8 mouse cellular contexts compared by ENCODE assay signal in the genomic region with DNA sequence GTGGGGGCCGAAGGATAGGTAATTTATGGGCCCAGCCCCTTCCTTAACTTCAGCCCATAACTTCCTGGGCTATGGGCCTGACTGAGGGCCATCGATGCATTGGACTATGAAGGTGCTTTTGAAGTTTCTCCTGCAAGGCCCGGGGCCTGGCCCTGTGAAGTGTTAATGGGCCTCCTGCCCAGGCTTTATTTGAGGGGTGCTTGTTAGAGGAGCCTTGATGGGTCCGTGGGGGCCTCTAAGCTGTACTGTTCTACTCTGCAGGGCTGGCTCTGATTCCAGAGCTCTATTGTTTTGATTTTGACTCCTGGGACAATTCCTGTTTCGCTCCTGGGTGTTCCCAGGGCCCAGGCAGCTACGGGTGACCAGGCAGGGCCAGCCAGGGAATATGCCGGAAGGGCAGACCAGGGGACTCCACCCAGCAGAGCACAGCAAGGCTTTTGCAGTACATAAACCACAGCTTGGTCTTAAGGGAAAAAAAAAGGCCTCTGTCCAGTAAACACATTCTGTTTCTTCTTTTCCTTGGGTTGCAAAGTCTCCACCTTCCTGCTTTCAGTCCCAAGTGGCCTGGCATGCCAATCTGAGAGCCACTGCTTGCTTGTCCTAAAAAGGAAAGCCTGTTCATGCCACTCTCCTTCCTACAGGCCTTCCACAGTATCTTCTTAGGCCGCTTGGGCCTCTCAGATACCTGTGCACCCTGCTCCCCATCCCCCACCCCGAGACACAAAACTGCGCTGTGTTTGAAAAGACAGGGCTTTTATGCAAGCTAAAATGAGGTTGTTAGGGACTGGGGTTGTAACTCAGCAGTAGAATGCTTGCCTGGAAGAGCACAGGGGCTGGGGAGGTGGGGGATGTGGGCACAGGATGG. TPM values are rescaled to one million over a fixed set of nuclear protein-coding genes. Genes with fewer than 3 reads are reported as not detected.
A peak's percentile ranks its signal among the peaks of the same experiment; 100 is the strongest.
DNase-seq lines count a peak whose midpoint lies in the region; ATAC-seq and TF ChIP-seq lines count a peak whose summit lies in the region.

No protein-coding gene starts in this region.

- H3K9ac ChIP-seq in liver, embryonic 11.5 days (ENCODE audit: low read depth, low read length), result no peak overlapping the region
- H3K9ac ChIP-seq in liver, postnatal 0 days (replicated peaks), result no peak overlapping the region
- H3K9ac ChIP-seq in heart, embryonic 11.5 days (ENCODE audit: low read depth, low read length), result no peak overlapping the region

- peaks cover 33% of the 10 kb centered on the region for H3K4me1 ChIP-seq in liver, embryonic 11.5 days (replicated peaks; ENCODE audit: control insufficient read depth, insufficient read depth, low read length)
- H3K4me1 ChIP-seq in liver, postnatal 0 days (ENCODE audit: insufficient read depth), result no peaks in the 10 kb centered on the region
- peaks cover 25% of the 10 kb centered on the region for H3K4me1 ChIP-seq in heart, embryonic 11.5 days (ENCODE audit: control insufficient read depth, insufficient read depth, low read length)

- TF ChIP-seq EP300 in liver, postnatal 0 days (IDR thresholded peaks at IDR 0.05; ENCODE audit: low read depth), result no peak

- H3K27me3 ChIP-seq in liver, embryonic 11.5 days (replicated peaks; ENCODE audit: control insufficient read depth, insufficient read depth, low read length), result no peaks in the 10 kb centered on the region
- no peaks in the 10 kb centered on the region for H3K27me3 ChIP-seq in liver, postnatal 0 days (ENCODE audit: insufficient read depth, low read length)
- H3K27me3 ChIP-seq in heart, embryonic 11.5 days (ENCODE audit: control insufficient read depth, insufficient read depth, low read length), result peaks cover 4% of the 10 kb centered on the region; the same call in 1 of the 2 replicates

- 0 out of 2 replicates have a peak overlapping the region, but pooled peaks have one; percentile 4 for H3K27ac ChIP-seq in liver, embryonic 11.5 days (ENCODE audit: low read depth, low read length)
- no peak overlapping the region for H3K27ac ChIP-seq in liver, postnatal 0 days (ENCODE audit: low read depth)
- peak overlapping the region; percentile 64 for H3K27ac ChIP-seq in heart, embryonic 11.5 days (ENCODE audit: low read depth, low read length)

- TF ChIP-seq CTCF in liver, postnatal 0 days (IDR thresholded peaks at IDR 0.05; ENCODE audit: low read depth), result no peak

- no peak for DNase-seq in liver, embryonic 11.5 days (ENCODE audit: low spot score)
- DNase-seq in liver, postnatal 0 days, result no peak
- peak; percentile 72 to 74 for DNase-seq in kidney, adult 8-10 months
- DNase-seq in lung, postnatal 36 days, result peak; percentile 82
- DNase-seq in cerebellum, adult 9-11 months, result no peak

- no peak overlapping the region for H3K4me3 ChIP-seq in liver, embryonic 11.5 days (ENCODE audit: low read depth, low read length)
- H3K4me3 ChIP-seq in liver, postnatal 0 days (ENCODE audit: low read depth, low read length), result no peak overlapping the region
- no peak overlapping the region for H3K4me3 ChIP-seq in heart, embryonic 11.5 days (ENCODE audit: low read depth, low read length)

- no peak for ATAC-seq in liver, embryonic 11.5 days (replicated peaks; ENCODE audit: low FRiP score)
- no peak for ATAC-seq in liver, postnatal 0 days
- peak; percentile 41; the same call in 1 of the 2 replicates for ATAC-seq in heart, embryonic 11.5 days (replicated peaks; ENCODE audit: insufficient number of reproducible peaks, low FRiP score, low TSS enrichment)
- ATAC-seq in frontal cortex, adult (ENCODE audit: low TSS enrichment), result no peak
- ATAC-seq in activated CD4-positive, CD25-positive, alpha-beta regulatory T cell, adult 4 months, result no peak

- H3K36me3 ChIP-seq in liver, embryonic 11.5 days (ENCODE audit: control insufficient read depth, insufficient read depth, low read length), result no peaks in the 10 kb centered on the region
- no peaks in the 10 kb centered on the region for H3K36me3 ChIP-seq in liver, postnatal 0 days (replicated peaks; ENCODE audit: insufficient read depth, low read length)
- H3K36me3 ChIP-seq in heart, embryonic 11.5 days (ENCODE audit: control insufficient read depth, insufficient read depth, low read length), result no peaks in the 10 kb centered on the region

- 60% methylated on average over 10 of the region's 10 CpGs for WGBS in liver, embryonic 11.5 days
- WGBS in liver, postnatal 0 days (ENCODE audit: insufficient replicate concordance), result 66% methylated on average over 10 of the region's 10 CpGs
- WGBS in heart, embryonic 11.5 days (ENCODE audit: insufficient replicate concordance), result 47% methylated on average over 10 of the region's 10 CpGs

- H3K4me2 ChIP-seq in liver, embryonic 11.5 days, result no peak overlapping the region
- no peak overlapping the region for H3K4me2 ChIP-seq in liver, postnatal 0 days (ENCODE audit: low read depth, low read length)
- H3K4me2 ChIP-seq in heart, embryonic 11.5 days, result no peak overlapping the region

- no peaks in the 10 kb centered on the region for H3K9me3 ChIP-seq in liver, embryonic 11.5 days (ENCODE audit: control insufficient read depth, low read length)
- H3K9me3 ChIP-seq in liver, postnatal 0 days (ENCODE audit: low read length), result no peaks in the 10 kb centered on the region
- H3K9me3 ChIP-seq in heart, embryonic 11.5 days (replicated peaks; ENCODE audit: control insufficient read depth, low read length), result no peaks in the 10 kb centered on the region

RNA-seq across cellular contexts. Expression of a gene that starts 57.5 kb away (rescaled TPM):
- 2.9 and 3.1 TPM in 2 replicates for polyA plus RNA-seq in liver, embryonic 11.5 days (2014; fragmentation: Nextera tagmentation; extraction: Ambion mirVana)
- 0.40 and 0.45 TPM in 2 replicates for polyA plus RNA-seq in liver, postnatal 0 days (2015; fragmentation: Nextera tagmentation; extraction: Ambion mirVana)
- 3.0 and 3.1 TPM in 2 replicates for polyA plus RNA-seq in heart, embryonic 11.5 days (2014; fragmentation: Nextera tagmentation; extraction: Ambion mirVana)
- polyA plus RNA-seq in activated CD4-positive, CD25-positive, alpha-beta regulatory T cell, adult 4 months (2017; shearing (Covaris generic)), result under 1 TPM; 0.53 to 0.78 TPM

Comparison
In these comparisons a context has a peak if more than half of its experiments do, and no peak if none do; other contexts are left out.
1. DNase-seq: peak in kidney, adult 8-10 months (2 of 2) and lung, postnatal 36 days (single experiment); none in liver, embryonic 11.5 days (single experiment), liver, postnatal 0 days (single experiment) and cerebellum, adult 9-11 months (single experiment).